Mouse (Mus musculus) 3T3-L1 (cell line): ENCODE results near the gene Thrap3.

Experiments used
- DNase-seq: peaks from one replicate; pipeline ENCODE4 v3.0.0-alpha.2; 2015; ENCODE audit warnings: low read depth, low spot score

The Thrap3 gene

DNA sequence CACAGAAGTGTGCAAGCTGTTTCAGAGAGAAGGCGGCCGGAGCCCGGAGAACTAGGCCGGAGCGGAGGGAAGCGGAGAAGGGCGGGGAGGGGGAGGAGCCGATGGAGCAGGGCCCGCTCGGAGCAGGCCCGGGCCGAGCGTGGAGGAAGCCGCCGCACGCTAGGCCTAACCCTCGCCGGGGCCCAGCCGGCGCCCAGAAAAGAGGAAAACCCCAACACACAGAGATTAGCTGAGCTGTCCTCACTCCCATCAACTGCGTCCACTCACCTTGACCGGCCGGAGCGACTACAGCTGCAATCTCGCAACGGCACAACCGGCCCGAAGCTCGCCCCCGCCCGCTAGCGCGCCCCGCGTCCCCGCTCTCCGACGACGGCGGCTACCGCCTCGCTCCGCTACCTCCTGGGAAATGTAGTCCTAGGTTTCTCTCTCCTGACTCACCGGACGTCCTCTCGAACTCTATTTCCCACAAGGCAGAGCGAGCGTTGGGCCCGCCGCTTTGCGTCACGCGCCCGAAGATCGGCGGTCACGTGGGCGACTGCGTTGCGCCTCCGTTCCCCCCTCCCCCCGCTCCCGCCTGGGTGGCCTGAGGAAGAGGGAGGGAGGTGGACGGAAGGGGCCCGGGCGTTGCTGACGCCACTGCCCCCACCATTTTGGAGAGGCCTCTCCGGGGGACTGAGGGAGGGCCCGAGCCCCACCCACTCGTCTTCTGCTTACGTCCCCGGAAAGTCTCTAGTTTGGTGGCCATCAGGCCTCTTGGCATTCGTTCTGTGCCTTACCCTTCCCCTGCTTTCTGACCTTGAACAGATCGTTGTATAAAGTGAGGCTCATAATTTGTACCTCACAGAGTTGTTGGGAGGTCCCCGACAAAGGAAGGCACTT lies at the start of gene Thrap3:
Thrap3 (minus strand) TSS at position 458 of the 879 bp plus-strand sequence.
- peak; percentile 97 for DNase-seq

DNA sequence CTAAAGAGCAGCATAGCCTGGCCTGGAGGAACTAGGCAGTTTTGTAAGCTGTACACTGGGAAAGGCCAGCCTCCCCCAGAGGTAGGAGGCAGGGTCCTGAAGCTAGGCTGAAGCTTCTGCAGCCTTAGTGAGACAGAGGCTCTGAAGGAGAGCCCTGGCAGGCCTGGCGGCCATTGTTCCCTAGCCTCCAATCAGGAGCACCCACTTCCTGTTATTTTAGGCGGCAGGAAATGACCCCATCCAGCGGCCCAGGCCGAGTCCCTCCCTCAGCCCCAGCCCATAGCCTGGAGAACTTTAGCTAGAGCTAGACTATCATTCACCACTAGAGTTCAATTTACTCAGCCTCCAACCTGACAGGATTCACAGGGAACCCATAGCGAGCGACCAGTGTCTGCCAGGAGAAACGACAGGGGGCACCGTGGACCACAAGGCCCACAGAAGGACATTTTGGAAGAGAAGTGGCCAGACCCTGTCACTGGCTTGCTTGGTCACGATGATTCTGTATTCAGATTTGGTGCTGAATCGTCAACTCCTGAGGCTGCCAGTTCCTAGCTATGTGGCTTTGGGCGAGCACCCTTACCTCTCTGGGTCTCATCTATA lies 49.2 kb upstream of the Thrap3 start:
- no peak for DNase-seq

DNA sequence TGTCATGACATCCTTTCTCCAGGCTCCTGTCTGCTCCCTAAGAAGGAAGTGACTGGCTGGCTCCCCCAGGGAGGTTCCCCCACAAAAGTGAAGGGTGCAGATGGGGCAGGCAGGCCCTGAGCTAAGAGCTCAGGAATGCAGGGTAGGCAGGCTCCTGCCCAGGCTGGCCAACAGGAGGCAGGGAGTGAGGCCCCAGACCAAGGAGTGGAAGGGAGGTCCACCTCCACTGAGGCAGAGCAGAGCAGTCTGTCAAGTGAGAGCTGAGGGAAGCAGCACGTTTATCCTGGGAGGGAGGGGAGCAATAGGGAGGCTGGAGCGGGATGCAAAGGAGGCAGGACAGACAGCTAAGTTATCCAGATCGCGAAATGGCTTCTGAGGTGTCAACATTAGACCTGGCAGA lies 48.1 kb upstream of the Thrap3 start:
- DNase-seq = peak; percentile 47

DNA sequence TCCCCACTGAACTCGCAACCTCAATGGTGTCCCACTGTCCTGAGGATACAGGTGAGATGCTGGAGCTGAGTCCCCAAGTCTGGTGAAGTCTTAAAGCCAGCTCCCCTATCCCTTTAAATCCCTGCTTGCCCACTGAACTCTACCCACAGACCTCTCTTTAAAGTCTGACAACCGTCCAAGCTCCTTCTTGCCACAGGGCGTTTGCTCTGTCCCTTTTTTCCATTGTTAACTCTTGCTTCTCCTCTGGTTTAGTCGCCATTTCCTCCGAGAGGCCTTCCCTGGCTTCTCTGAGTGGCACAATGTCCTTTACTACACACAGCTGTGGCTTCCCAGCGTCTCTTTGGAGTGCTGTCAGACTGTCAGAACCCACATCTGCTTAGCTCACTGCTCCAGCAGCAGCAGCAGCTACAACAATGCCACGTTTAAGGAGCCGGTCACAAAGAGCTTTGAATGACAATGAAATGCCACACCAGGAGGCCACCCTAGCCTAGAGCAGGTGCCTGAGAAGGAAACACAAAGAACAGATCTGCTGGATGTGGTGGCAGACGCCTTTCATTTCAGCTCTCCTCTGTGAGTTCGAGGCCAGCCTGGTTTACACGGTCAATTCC lies 45.8 kb upstream of the Thrap3 start:
- DNase-seq = no peak

DNA sequence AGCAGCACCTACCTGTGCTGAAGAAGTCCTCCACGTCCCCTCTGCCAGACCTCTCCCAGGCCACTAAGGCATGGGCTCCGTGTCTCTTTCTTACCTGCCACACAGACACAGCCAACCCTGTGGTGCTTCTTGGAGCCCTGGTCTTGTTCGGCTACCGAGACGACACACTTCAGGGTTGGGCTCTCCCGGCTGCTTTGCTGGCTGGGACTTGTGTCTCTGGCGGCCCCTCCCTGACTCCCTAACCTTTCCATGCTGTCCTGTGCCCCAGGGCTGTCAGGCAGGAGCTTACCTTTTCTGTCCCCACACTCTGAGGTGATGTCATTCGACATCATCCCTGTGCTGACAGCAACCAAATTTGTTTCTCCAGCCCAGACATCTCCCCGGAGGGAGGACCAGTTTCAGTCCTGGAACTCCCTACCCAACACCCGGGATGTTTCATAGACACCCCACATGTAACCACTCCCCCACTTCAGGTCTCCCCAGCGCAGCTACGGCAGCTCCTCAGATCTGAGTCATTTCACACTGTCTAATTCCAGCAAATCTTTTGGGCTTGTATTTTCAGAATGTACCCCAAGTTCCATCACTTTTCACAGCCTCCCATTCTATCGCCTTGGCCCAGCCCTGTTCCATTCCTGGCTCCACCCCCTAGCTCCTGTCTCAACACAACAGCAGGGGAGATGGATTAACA lies 43.8 kb upstream of the Thrap3 start:
- no peak for DNase-seq

DNA sequence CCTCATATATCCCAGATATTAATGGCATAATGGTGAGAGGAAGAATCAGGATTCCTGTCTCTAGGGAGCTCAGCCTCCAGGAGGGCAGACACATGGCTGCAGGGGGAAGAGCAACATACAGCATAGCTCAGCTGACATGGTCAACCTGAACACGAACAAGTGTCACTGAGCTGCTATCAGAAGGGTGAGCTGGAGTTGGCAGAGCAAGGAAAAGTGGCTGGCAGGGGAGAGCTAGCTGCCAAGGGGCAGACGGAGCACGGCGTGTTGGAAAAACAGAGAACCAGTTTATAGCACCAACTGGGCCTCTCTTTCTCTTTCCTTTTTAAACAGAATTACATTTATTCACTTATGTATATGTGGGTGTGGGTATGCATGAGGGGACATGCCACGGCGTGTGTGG lies 40.0 kb upstream of the Thrap3 start:
- no peak for DNase-seq

DNA sequence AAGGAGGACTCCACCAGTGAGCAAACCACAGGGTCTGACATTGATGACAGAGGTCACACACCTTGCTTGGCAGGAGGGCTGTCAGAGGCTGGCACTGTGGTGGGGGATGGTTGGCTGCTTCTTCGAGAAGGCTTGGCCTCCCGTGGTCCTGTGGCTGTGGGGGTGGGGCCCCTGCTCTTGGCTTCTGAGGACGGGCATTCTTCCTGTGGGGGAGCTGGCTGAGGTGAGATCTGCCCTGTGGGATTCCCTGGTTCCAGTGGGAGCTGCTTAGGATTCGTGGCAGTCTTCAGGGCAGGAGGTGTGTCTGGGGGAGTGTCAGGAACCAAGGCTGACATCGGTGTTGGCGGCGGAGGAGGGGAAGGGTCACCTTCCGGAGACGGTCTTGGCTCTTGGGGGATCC lies 39.4 kb upstream of the Thrap3 start:
- DNase-seq = no peak

DNA sequence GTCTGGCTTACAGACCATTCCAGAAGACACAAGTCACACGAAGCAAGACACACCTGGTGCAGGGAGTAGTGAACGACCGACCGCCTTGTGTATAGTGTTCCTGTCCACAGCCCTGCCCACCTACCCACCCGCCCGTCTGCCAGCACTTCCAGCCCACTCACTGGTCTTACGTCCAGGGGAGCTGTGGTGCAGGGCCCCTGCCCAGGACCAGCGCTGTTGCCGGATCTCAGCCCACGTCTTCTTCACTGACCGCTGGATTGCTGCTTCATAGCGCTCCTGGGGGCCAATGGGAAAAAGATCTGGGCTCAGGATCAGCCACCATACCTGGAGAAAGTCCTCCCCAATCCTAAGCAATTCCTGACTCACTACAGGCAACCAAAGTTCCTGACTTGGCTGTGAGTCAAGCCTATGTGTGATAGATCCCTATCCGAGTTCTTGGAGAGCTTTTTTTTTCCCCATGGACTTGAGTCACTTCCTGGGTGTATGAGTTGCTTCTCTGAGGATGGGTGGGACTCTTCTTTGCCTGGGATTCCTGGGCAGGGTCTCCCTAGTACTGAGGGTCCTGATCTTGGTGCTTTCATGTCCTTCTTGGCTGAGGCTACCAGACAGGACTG lies 37.4 kb upstream of the Thrap3 start:
- DNase-seq = peak; percentile 66

DNA sequence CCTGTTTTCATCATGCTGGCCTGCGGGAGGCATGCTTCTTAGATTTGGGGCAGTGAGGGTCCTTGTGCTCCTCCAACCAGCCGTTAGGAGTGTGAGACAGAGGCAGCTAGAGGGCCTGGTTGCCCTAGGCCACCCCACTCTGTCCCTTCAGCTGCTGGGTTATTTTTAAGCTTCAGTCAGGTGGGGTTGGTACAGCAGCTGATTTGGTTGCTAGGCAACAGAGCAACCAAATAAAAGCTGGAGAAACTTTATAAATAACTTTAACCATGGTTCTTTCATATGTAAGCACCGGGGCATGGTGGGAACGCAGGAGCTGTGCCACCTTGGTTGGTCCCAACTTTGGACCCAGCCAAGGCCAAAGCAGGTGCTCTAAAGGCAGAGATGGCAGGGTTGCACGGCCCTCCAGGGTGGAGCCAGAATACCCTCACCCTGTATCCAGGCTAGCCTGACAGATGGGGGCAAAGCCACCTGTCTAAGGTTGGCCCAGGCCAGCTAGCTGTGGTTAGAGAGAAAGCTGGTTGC lies 35.2 kb upstream of the Thrap3 start:
- no peak for DNase-seq

DNA sequence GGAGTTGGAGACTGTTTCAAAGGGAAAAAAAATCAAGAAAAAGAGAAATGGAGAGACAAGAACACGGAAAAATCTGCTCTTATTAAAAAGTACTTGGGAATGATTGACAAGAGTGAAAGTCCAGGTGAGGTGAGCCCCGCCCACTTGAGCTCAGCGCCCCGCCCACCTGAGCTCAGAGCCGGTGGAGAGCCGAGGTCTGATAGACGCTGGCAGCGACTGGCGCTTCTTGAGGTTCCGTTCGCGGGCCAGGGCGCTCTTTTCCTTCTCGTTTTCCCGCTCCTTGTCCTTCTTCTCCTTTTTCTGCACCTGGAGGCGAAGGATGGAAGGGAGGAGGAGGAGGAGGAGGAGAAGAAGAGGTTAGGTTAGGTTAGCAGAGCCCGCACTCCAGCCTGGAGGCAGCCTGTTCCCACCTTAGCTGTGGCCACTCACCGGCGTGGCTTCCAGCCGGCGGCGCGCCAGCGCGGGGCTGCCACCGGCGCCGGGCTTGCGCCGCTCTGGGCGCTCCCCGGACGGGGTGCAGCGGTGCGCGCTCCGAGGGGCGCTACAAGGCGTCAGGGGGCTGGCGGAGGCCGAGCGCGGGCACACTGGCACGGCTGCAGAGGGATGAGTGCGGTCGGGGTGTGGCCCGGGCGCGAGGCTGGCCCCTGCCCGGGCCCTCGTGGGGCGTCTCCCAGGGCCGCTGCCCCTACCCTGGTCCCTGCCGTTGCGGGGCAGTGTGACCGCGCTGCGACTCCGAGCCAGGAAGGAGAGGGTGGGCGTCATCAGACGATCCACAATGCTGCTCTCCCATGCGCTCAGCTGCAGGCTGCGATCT lies 34.1 kb upstream of the Thrap3 start:
- DNase-seq = no peak

DNA sequence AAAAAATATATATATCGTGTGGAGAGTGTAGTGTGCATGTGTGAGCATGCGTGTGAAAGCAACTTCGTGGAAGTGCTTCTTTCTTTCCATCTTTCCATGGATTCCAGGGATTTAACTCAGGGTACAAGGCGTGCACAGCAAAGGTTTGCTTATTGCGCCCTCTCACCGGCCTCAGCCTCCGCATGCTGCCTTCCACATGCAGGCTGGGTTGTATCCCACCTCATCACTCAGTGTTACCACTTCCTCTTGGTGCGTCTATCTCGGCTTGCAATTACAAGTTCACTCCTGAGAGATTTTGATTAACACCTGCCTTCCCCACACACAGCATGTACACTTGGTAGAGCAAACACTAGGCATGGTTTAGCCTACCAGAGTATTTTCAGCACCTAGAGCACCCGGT lies 32.6 kb upstream of the Thrap3 start:
- DNase-seq = no peak

DNA sequence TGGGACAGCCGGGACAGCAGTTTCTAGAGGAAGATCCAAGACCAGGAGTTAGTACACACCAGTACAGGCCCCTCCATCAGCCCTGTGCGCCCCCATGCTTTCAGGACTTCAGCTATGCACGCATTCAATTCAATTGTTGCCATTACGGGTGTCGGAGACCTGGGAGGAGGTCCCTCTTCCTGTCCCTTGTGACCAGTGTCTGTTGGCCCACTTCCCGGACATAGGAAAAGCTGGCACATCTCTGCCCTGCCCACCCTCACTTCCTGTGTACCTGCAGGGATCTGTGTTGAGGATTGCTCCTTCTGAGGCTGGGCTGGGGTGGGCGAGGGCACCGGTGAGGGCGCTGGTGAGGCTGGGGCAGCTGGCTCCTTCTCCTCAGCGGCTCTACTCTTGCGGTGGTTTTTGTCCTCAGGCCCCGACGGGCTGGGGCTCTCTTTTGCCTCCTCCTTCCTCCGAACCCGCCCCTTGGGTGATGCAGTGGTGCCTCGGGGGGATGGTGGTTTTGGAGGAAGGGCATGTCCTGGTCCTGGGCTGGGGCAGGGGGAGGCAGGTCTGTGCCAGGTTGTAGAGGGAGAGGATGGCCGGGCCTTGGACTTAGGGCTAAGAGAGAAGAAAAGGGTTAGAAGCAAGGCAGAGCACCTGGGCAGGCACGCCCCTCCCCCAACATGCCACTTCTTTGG lies 32.1 kb upstream of the Thrap3 start:
- DNase-seq = no peak

DNA sequence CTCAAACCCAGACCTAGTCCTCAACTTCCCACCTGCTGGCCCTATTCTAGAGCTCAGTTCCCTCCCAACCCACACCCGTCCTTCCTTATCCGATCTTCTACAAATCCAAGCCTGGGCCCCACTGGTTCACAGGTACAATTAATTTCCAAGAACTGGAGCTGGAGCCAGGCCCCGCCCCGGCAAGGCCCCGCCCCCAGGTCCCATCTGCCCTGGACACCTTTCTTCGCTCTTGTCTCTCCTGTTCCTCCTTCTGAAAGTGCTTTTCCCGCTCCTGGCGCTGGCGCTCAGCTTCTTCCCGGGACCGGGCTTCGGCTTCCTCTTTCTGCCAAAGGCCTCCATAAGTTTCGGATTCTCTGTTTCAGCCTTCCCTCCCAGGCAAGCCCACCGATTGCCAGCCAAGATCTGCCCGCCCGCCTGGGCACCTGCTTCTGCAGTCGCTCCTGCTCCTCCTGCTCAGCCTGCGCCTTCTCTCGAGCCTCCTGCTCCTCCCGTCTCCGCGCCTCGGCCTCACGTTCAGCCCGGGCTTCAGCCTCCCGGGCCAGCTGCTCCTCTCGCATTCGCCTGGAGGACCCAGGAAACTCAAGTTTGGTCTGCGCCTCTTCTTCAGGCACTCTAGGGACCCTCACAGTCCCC lies 31.2 kb upstream of the Thrap3 start:
- no peak for DNase-seq

DNA sequence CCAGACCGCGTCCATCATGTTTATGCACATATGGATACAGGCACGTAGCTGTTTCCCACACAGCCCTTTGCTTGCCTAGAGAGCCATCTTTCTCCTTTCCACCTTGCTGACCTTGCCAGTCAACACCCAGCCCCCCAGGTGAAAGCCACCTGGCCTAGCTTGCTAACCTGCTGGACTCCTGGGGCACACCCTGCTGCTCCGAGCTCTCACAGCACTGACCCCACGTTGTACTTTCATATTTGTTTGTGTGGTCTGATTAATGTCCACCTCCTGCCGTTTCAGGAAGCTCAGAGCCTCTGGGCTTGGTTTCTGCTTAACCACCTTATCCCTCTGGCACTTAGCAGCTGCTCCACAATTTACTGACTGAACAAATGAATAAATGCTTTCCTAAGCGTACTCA lies 27.3 kb upstream of the Thrap3 start:
- DNase-seq = peak; percentile 23

DNA sequence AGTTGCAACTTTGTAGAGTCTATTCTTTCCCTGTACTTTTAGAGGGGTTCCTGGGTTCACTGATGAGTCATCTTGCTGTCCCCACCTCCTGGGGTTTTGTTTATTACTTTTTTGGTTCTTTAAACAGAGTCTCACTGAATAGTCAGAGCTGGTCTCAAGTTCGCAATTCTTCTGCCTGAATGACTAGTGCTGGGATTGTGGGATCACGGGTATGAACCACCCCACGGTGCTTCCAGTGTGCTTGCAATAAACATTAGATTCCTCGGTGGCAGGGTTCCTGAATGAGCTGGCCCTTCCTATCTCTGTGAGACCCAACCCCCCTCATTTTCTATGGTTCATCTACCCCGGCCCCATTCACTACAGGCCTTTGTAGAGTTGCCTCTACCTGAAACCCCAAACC lies 25.6 kb upstream of the Thrap3 start:
- DNase-seq = peak; percentile 64

DNA sequence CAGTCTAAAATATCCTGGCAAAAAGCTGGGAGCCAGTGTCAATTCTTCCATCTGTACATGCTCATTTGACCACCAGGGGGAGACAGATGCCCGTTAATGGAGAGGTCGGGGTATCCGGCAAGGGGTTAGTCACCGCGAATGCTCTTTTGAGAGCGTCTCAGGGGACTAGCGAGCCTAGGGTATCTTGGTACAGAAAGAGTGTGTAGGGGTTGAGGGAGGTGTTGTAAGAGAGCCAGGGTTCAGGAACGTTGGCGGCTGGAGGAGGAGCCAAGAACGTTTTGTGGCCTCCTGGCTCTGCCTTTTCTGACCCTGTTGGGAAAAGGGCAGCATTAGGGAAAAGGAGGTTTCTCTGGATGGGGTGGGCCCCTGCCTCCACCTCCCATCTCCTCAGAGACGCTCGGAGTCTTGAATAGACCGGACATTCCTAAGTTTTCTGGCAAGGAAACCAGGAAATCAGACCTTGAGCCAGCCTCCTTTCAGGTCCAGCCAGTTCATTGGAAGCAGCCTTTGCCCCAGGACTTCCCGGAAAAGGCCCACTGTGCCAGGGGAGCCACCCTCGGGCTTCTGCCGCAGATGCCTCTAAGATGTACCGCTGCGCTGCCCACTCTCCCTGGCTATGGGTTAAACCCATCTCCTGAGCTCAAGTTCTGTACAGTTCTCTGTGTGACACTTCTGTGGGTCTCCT lies 24.7 kb upstream of the Thrap3 start:
- DNase-seq = peak; percentile 98

DNA sequence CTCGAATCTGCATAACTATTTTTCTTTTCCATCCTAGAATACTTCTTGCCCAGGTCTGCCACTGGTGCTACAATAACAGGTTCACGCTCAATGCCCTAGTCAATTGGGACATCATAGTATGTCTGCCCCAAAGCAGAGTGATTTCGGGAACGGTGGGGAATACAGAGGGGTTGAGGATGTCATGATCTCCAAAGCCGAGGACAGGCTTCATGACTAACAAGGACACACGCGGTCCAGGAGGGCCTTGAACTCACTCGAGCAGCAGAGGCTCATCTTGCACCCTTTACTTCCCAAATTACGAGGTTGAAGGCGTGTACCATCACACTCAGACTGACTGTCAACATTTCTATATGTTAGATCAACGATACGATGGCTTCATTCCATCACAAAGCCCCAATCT lies 24.1 kb upstream of the Thrap3 start:
- no peak for DNase-seq

DNA sequence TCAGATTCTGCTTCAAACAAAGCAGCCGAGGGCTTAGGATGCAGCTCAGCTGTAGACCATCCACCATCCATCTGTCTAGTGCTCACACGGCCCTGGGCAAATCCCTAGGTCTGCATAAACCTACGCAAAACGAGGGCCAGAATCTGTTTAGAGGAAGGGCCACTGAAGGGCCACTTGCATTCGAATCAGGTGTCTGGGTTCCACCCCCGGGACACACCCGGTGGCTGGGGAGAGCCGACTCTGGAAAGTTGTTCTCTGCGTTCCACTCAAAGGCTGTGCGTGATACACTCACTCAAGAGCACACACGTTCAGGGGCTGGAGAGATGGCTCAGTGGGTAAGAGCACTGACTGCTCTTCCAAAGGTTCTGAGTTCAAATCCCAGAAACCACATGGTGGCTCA lies 20.1 kb upstream of the Thrap3 start:
- no peak for DNase-seq

DNA sequence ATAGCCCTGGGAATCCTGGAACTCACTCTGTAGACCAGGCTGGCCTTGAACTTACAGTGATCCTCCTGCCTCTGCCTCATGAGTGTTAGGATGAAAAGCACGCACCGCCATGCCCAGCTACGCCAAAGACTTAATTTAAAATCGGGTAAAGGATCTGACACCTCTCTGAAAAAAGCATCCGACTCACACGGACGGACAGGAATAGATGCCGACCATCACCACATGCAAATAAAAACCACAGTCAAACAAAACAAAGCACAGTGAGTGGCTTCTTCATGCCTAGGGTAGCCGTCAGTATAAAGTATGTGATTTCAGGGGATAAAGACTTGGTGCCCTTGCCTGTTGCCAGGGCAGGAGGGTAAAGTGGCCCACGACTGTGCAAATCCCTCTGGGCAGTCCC lies 17.5 kb upstream of the Thrap3 start:
- no peak for DNase-seq
